18 mouse cellular contexts compared by ENCODE assay signal in genomic region chr13:5159765-5160684, GRCm38 (mm10).
A peak's percentile ranks its signal among the peaks of the same experiment; 100 is the strongest.
DNase-seq lines count a peak whose midpoint lies in the region; ATAC-seq lines count a peak whose summit lies in the region.
"Had no signal": no experiment of that assay in that cellular context is flagged by ENCODE, and none has a peak within 500 bp of the region (broad histone marks: within the 10 kb centered on the region; RNA-seq: fewer than 3 reads in every experiment).

No protein-coding gene starts in this region.

- 6% methylated on average over 5 of the region's 5 CpGs for WGBS in forebrain, embryonic 14.5 days
- 41% methylated on average over 5 of the region's 5 CpGs for WGBS in forebrain, embryonic 10.5 days
- WGBS in neural tube, embryonic 11.5 days = 40% methylated on average over 5 of the region's 5 CpGs

- no peak overlapping the region for H3K27ac ChIP-seq in forebrain, embryonic 14.5 days (ENCODE audit: low read depth, low read length)
- no peak overlapping the region for H3K27ac ChIP-seq in forebrain, embryonic 10.5 days
- no peak overlapping the region for H3K27ac ChIP-seq in neural tube, embryonic 11.5 days (ENCODE audit: low read depth, low read length)
- H3K27ac ChIP-seq: heart, embryonic 13.5 days; hindbrain, embryonic 15.5 days; midbrain, embryonic 10.5 days had no signal

- no peaks in the 10 kb centered on the region for H3K36me3 ChIP-seq in forebrain, embryonic 14.5 days (ENCODE audit: control insufficient read depth, insufficient read depth, low read length)
- no peaks in the 10 kb centered on the region for H3K36me3 ChIP-seq in forebrain, embryonic 10.5 days (replicated peaks)
- no peaks in the 10 kb centered on the region for H3K36me3 ChIP-seq in neural tube, embryonic 11.5 days (ENCODE audit: control insufficient read depth, insufficient read depth, low read length)
- H3K36me3 ChIP-seq: heart, embryonic 13.5 days; hindbrain, embryonic 15.5 days; midbrain, embryonic 10.5 days had no signal

- peak; percentile 54; the same call in 1 of the 2 replicates for ATAC-seq in forebrain, embryonic 14.5 days
- peak; percentile 78 for ATAC-seq in neural tube, embryonic 11.5 days (ENCODE audit: insufficient read depth, low FRiP score, low TSS enrichment)
- no peak for ATAC-seq in inflammation-experienced regulatory T-cells, adult 6 months
- ATAC-seq: intestine, embryonic 16.5 days had no signal

- no peak overlapping the region for H3K4me2 ChIP-seq in forebrain, embryonic 14.5 days (ENCODE audit: low read length)
- no peak overlapping the region for H3K4me2 ChIP-seq in neural tube, embryonic 11.5 days (ENCODE audit: low read depth)
- H3K4me2 ChIP-seq: heart, embryonic 13.5 days; hindbrain, embryonic 15.5 days; liver, embryonic 11.5 days had no signal

- 0 out of 2 replicates have a peak, but pooled peaks cover 3% of the 10 kb centered on the region for H3K4me1 ChIP-seq in forebrain, embryonic 14.5 days (ENCODE audit: control insufficient read depth, insufficient read depth, low read length)
- peaks cover 10% of the 10 kb centered on the region for H3K4me1 ChIP-seq in forebrain, embryonic 10.5 days
- H3K4me1 ChIP-seq in neural tube, embryonic 11.5 days (ENCODE audit: control insufficient read depth, insufficient read depth, low read length) = no peaks in the 10 kb centered on the region
- H3K4me1 ChIP-seq: heart, embryonic 13.5 days; hindbrain, embryonic 15.5 days had no signal

- no peak overlapping the region for H3K4me3 ChIP-seq in forebrain, embryonic 14.5 days (ENCODE audit: low read depth, low read length)
- H3K4me3 ChIP-seq in forebrain, embryonic 10.5 days = no peak overlapping the region
- no peak overlapping the region for H3K4me3 ChIP-seq in neural tube, embryonic 11.5 days (ENCODE audit: low read depth, low read length)
- H3K4me3 ChIP-seq: heart, embryonic 13.5 days; hindbrain, embryonic 15.5 days; midbrain, embryonic 10.5 days had no signal

- peak; percentile 30 for DNase-seq in forebrain, embryonic 14.5 days (ENCODE audit: low spot score)
- DNase-seq in forebrain, embryonic 10.5 days (ENCODE audit: extremely low spot score, low spot score) = no peak
- peak; percentile 12 for DNase-seq in neural tube, embryonic 11.5 days (ENCODE audit: low spot score)
- DNase-seq in neural tube, embryonic 10.5 days (ENCODE audit: extremely low spot score, low spot score) = no peak
- peak; percentile 55 for DNase-seq in embryo, embryonic 10.5 days (ENCODE audit: low spot score)
- no peak for DNase-seq in cerebellum, adult 11-12 months
- DNase-seq: heart, adult 11 months; lung, adult 2 months; lung, postnatal 36 days; right cerebral cortex, postnatal 14 days; spleen, adult 18-20 months; thymus, postnatal 25 days had no signal

- H3K9me3 ChIP-seq in forebrain, embryonic 14.5 days (replicated peaks; ENCODE audit: control insufficient read depth, low read length) = no peaks in the 10 kb centered on the region
- H3K9me3 ChIP-seq in forebrain, embryonic 10.5 days = no peaks in the 10 kb centered on the region
- no peaks in the 10 kb centered on the region for H3K9me3 ChIP-seq in neural tube, embryonic 11.5 days (ENCODE audit: control insufficient read depth, low read length)
- H3K9me3 ChIP-seq: heart, embryonic 13.5 days; hindbrain, embryonic 15.5 days; midbrain, embryonic 10.5 days had no signal

- no peaks in the 10 kb centered on the region for H3K27me3 ChIP-seq in forebrain, embryonic 14.5 days (replicated peaks; ENCODE audit: control insufficient read depth, insufficient read depth, low read length)
- H3K27me3 ChIP-seq in forebrain, embryonic 10.5 days (ENCODE audit: poor library complexity, severe bottlenecking) = peaks cover 7% of the 10 kb centered on the region; the same call in 1 of the 2 replicates
- no peaks in the 10 kb centered on the region for H3K27me3 ChIP-seq in neural tube, embryonic 11.5 days (ENCODE audit: control insufficient read depth, insufficient read depth, low read length)
- H3K27me3 ChIP-seq: heart, embryonic 13.5 days; hindbrain, embryonic 15.5 days had no signal

- H3K9ac ChIP-seq in forebrain, embryonic 14.5 days (ENCODE audit: low read length) = no peak overlapping the region
- H3K9ac ChIP-seq in neural tube, embryonic 11.5 days (ENCODE audit: low read length) = no peak overlapping the region
- H3K9ac ChIP-seq: heart, embryonic 13.5 days; hindbrain, embryonic 15.5 days had no signal

Comparison
In these comparisons a context has a peak if more than half of its experiments do, and no peak if none do; other contexts are left out.
1. DNase-seq: peak in forebrain, embryonic 14.5 days (single experiment), neural tube, embryonic 11.5 days (single experiment) and embryo, embryonic 10.5 days (single experiment); none in forebrain, embryonic 10.5 days (single experiment), neural tube, embryonic 10.5 days (single experiment) and cerebellum, adult 11-12 months (single experiment).